Mouse (Mus musculus) ES-E14 (cell line): ENCODE results near the gene Lcmt1.

Experiments
- CHD2 ChIP-seq: IDR thresholded peaks from 2 replicates; pipeline ENCODE4 v1.6.1; 2014; ENCODE audit warnings: mild to moderate bottlenecking, low read depth, low read length, inconsistent platforms
- HCFC1 ChIP-seq: IDR thresholded peaks from 2 replicates; pipeline ENCODE4 v1.6.1; 2012; ENCODE audit warnings: low read length, inconsistent platforms, borderline replicate concordance; ENCODE audit not compliant: insufficient read depth
- MAFK ChIP-seq: IDR thresholded peaks from 2 replicates; pipeline ENCODE4 v1.6.1; 2014; ENCODE audit warnings: mild to moderate bottlenecking, low read depth, low read length, inconsistent platforms; ENCODE audit not compliant: insufficient read depth
- ZC3H11A ChIP-seq: IDR thresholded peaks from 2 replicates; pipeline ENCODE4 v1.6.1; 2012; ENCODE audit warnings: low read depth, mild to moderate bottlenecking, inconsistent platforms, low read length, borderline replicate concordance
- ZNF384 ChIP-seq: IDR thresholded peaks from 2 replicates; pipeline ENCODE4 v1.6.1; 2012; ENCODE audit warnings: low read depth, low read length, inconsistent platforms

DNA sequence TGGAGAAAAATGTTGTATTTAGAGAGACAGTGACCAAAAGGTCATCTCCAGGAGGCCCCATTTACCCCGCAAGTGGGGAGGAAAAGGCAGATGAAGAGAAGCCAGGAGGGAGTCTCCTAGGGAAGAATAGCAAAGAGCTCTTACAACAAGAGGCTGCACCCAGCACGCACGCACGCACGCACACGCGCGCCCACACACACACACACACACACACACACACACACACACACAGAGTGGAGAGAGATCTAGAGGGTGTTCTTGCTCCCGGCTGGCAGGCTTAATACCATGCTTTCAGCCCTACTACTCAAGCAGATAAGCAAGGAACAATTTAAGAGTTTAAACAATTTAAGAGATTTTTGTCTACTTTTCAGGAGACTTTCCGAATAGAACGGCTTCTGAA, 19.8 kb upstream of the Lcmt1 start:
- TF ChIP-seq CHD2 (no peak), HCFC1 (no peak), ZC3H11A (no peak), MAFK (no peak), ZNF384 (no peak)
